Mouse (Mus musculus) ovary, adult 2 months (tissue): ENCODE results near the gene Ppp1r10. TPM values are rescaled to one million over a fixed set of nuclear protein-coding genes. Genes with fewer than 3 reads are reported as not detected.

Experiments used
- polyA plus RNA-seq: library from polyadenylated mRNA; depleted of rRNA; stranded (reverse); fragments of >200 nt; gene quantifications from 2 replicates; pipeline ENCODE4 v1.2.3, GENCODE M21; 2012; rRNA removed

Ppp1r10 gene
- polyA plus RNA-seq, result 41.0 and 47.6 TPM in 2 replicates

GRCm38 (mm10) chr17:35916297-35917142, at the start of gene Ppp1r10, which contains the start of gene Mrps18b:
Gene Ppp1r10, plus strand, starts transcription at chr17:35916434.
Gene Mrps18b, minus strand, starts transcription at chr17:35916389.

GRCm38 (mm10) chr17:35879245-35880057, 36.8 kb upstream of the Ppp1r10 start, which contains the start of gene Dhx16:
Gene Dhx16, plus strand, starts transcription at chr17:35879819.

GRCm38 (mm10) chr17:35896781-35897643, 19.2 kb upstream of the Ppp1r10 start, which contains the start of gene 2310061I04Rik:
Gene 2310061I04Rik, minus strand, starts transcription at chr17:35897431.

GRCm38 (mm10) chr17:35909919-35910369, 6.3 kb upstream of the Ppp1r10 start, which contains the start of gene Atat1:
Gene Atat1, minus strand, starts transcription at chr17:35910075.

GRCm38 (mm10) chr17:35969418-35970389, 53.5 kb downstream of the Ppp1r10 start, which contains the start of gene Abcf1:
Gene Abcf1, minus strand, starts transcription at chr17:35969761.

GRCm38 (mm10) chr17:35979401-35980362, 63.4 kb downstream of the Ppp1r10 start, which contains the start of the genes Gnl1 and Prr3:
Gene Gnl1, plus strand, starts transcription at chr17:35979851.
Gene Prr3, minus strand, starts transcription at chr17:35980236.

Other genes with a start within 250 kb of the Ppp1r10 start
- gene Vars2, start 248.8 kb upstream of the Ppp1r10 start, polyA plus RNA-seq, result 71.0 and 77.4 TPM in 2 replicates
- gene Gtf2h4, start 242.7 kb upstream of the Ppp1r10 start, polyA plus RNA-seq, result 35.2 and 36.6 TPM in 2 replicates
- gene Ddr1, start 211.8 kb upstream of the Ppp1r10 start, polyA plus RNA-seq, result 131 and 142 TPM in 2 replicates
- gene Ier3, start 94.8 kb upstream of the Ppp1r10 start, polyA plus RNA-seq, result 47.8 and 66.0 TPM in 2 replicates
- gene Flot1, start 93.2 kb upstream of the Ppp1r10 start, polyA plus RNA-seq, result 78.1 and 82.9 TPM in 2 replicates
- gene Tubb5, start 78.1 kb upstream of the Ppp1r10 start, polyA plus RNA-seq, result 710 and 975 TPM in 2 replicates
- 8.5 and 10.1 TPM in 2 replicates for gene Mdc1, start 74.9 kb upstream of the Ppp1r10 start, polyA plus RNA-seq
- gene Nrm, start 55.1 kb upstream of the Ppp1r10 start, polyA plus RNA-seq, result 26.5 and 32.4 TPM in 2 replicates
- gene Ppp1r18, start 50.8 kb upstream of the Ppp1r10 start, polyA plus RNA-seq, result 41.5 and 48.5 TPM in 2 replicates
- gene Dhx16, start 36.6 kb upstream of the Ppp1r10 start, polyA plus RNA-seq, result 84.3 and 95.7 TPM in 2 replicates
- 43.5 and 45.4 TPM in 2 replicates for gene 2310061I04Rik, start 19.0 kb upstream of the Ppp1r10 start, polyA plus RNA-seq
- gene Atat1, start 6.4 kb upstream of the Ppp1r10 start, polyA plus RNA-seq, result 124 and 129 TPM in 2 replicates
- gene Mrps18b, start within 50 bp of the Ppp1r10 start, polyA plus RNA-seq, result 85.0 and 105 TPM in 2 replicates
- 92.0 and 103 TPM in 2 replicates for gene Abcf1, start 53.3 kb downstream of the Ppp1r10 start, polyA plus RNA-seq
- gene Gnl1, start 63.4 kb downstream of the Ppp1r10 start, polyA plus RNA-seq, result 33.9 and 37.8 TPM in 2 replicates
- 33.3 and 37.1 TPM in 2 replicates for gene Prr3, start 63.8 kb downstream of the Ppp1r10 start, polyA plus RNA-seq
- 0.67 and 2.2 TPM in 2 replicates for gene H2-T24, start 104.1 kb downstream of the Ppp1r10 start, polyA plus RNA-seq
- 139 and 154 TPM in 2 replicates for gene H2-T23, start 116.4 kb downstream of the Ppp1r10 start, polyA plus RNA-seq
- gene H2-T22, start 126.3 kb downstream of the Ppp1r10 start, polyA plus RNA-seq, result 38.3 and 50.5 TPM in 2 replicates
- not detected in 2 replicates for gene Gm6034, start 126.5 kb downstream of the Ppp1r10 start, polyA plus RNA-seq
- 0.26 and 0.37 TPM in 2 replicates for gene Gm11127, start 141.9 kb downstream of the Ppp1r10 start, polyA plus RNA-seq
- 0.18 TPM in 1 of 2 replicates, not detected in the other for gene Gm19684, start 205.2 kb downstream of the Ppp1r10 start, polyA plus RNA-seq
- not detected in 2 replicates for gene Gm7030, start 213.0 kb downstream of the Ppp1r10 start, polyA plus RNA-seq